Mouse (Mus musculus) ovary, postnatal 14 days (tissue): ENCODE data around the gene Cmtm5.
A peak's percentile ranks its signal among the peaks of the same experiment; 100 is the strongest.

Experiments used
- DNase-seq: peaks from one replicate; pipeline ENCODE4 v3.0.0; 2022; ENCODE audit warnings: low spot score

Cmtm5 gene

DNA sequence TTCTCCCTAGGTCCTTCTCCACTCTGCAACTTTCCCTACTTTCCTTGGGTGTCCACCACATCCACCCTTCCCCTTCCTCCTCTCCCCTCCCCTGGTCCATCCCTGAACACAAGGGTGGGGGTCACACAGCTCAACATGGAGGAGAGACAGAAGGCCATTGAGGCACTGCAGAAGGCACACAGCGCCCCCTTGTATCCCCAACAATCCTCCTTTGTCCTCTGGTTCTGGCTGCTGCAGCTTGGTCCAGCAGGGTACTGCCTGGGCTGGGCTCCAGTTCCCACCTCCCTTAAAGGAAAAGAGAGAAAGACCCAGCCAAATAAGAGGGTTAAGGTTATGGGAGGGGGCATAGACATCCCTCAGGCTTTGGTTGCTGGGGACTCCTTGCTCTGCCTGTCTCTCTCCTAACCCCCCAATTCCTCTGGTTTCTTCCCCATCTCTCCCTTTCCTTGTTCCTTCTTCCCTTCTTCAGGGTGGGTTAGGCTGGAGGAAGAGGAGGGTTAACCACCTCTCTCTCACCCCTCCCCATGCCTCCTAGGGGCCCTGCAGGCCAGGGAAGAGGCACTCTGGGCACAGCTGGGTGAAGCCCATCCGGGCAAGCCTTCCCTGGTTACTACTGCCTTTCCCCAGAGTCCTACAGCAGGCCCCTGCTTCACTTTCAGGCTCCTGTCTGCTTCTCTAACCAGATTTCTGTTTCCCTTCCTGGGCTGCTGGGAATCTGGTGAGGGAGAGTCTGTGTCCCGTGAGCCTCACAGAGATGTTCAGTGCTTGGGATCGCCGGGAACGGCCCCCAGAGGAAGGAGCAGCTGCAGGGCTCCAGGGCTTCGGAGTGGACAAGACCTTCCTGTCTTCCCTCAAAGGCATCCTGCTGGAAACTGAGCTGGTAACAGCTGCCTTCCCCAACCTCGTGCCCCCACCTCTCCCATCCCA lies at the start of gene Cmtm5:
Cmtm5 (plus strand) TSS at position 358 of the 927 bp plus-strand sequence.
- no peak for DNase-seq

DNA sequence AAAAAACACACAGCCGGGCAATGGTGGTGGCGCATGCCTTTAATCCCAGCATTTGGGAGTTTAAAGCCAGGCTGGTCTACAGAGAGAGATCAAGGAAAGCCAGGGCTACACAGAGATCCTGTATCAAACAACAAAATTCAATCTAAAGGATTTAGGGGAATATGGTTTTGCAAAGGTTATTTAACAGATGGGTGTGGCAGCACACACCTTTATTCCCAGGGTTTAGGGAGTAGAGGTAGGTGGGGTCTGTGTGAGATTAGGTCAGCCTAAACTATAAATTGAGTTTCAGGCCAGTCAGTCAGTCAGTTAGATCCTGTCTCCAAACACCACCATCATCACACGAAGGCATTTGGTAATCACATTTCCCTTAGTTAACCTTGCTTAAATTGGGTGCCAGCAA lies 43.9 kb upstream of the Cmtm5 start, which contains the start of gene Pabpn1:
Pabpn1 (plus strand) TSS at position 301 of the 400 bp plus-strand sequence.
- DNase-seq = no peak

GRCm38 (mm10) chr14:54893651-54894181 lies 42.3 kb upstream of the Cmtm5 start:
- DNase-seq = peak; percentile 95

GRCm38 (mm10) chr14:54894296-54895151 lies 41.5 kb upstream of the Cmtm5 start:
- peak; percentile 49 for DNase-seq

DNA sequence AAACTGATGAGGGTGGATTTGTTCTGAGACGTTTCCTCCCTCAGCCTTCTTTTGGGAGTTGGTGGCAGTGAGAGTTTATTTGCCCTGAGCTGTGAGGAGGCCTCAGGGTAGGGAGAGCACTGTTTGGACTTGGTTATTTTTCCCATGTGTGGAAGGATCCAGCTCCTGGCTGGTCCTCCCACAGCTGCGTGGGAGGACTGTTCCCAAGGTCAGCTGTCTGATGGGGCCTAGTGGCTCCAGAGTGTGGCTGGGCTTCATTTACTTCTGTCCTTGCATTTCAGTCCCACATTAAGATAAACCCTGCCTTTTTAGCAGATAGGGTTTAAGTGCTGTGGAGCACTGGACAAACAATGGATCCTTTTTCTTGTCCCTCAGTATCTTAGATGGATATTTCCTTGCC lies 38.6 kb upstream of the Cmtm5 start:
- no peak for DNase-seq

DNA sequence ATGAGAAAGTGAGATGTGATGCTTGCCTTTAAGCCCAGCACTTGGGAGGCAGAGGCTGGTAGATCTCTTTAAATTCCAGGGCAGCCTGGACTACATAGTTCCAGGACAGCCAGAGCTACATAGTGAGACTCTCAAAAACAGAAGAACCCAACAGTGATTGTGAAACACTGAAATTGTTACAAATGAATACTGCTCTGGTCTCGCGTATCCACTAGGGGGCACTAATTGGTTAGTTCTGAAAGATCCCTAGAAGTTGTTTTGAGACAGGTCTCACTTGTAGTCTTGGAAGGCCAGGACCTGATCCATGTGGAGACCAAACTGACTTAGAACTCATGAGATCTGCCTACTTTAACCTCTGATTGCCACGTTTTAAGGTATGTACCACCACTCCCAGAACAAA lies 35.7 kb upstream of the Cmtm5 start:
- DNase-seq = peak; percentile 63

DNA sequence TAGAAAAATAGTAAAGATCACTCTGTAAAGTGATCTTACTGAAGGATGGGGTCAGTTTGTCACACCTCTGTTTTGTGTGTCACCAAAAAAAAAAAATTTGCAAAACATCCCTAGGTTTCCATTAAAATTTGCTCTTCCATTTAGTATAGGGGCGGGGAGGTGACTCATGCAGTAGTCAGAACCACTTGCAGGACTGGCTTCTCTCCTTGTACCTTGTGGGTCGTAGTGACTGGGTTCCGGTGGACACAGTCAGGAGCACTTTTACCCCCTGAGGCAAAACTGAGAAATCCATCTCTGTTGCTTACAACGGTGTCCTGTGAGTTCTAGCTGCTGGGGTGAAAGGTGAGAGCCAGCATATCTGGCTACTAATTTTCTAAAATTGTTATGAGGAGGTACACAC lies 32.4 kb upstream of the Cmtm5 start:
- DNase-seq = no peak

DNA sequence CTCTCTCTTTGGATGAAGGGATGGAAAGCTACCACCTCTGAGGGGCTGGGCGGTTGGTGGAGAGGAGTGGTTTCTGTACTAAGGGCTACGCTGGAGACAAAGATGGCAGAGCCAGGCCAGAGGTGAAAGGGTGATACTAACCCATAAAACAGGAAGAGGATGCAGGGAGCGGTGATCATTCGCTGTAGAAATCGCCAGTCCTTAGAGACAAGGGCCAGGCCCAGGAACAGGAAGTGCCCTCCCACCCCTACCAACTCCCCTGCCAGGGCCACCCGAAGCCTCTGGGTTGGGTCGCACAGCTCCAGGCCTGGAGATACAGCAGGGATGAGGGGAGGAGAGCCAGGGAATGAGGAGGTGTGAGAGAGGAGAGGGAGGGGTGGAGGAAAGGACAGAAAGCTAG lies 27.4 kb upstream of the Cmtm5 start:
- no peak for DNase-seq

DNA sequence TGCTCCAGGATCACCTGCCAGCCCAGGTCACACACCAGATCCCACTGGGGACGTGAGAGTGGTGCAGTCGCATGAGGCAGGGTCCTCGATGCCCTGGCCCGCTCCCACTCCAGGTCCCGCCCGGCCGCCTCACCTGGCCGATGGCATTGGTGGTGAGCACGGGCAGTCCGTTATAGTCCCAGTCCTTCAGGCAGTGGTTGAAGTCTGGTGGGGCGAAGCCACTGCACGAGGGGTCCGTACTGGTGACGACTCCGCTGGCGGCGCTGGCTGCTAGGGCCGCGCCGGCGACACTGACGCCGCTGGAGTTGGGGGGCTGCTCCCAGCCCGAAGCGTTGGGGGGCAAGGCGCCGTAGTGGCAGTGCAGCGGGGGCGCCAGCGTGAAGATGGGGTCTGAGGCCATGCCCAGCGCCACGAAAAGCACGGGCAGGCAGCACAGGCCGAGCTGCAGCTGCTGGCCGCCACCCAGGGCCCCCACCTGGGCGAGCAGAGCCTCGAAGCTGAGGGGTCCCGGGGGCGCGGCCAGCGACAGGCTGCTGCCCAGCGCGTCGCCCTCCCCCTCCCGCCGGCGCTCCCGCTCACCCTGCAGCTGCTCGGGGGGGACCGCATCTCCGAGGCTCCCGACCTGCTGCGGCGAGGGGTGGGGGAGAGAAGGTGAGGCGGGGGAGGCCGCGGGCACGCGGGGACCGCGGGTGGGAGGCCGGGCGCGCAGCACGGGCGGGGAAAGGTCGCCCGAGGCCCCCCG lies 23.8 kb upstream of the Cmtm5 start:
- no peak for DNase-seq

DNA sequence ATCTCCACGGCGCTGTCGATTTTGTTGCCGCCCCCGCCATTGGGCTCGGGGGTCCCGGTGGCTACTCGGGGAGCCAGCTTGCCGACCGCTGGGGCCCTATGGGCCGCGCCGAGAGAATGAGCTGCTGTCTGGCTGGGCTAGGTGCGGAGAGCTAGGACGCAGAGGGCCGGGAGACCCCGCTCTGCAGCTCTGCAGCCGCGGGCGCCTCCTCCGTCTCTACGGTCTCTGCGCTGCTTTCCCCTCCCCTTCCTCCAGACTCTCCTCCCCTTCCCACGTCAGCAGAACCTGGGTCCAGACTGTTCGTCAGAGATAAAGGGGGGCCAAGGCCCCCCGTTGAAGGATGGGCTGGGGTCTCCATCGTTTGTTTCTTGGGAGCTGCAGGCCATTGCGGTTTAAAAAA lies 23.2 kb upstream of the Cmtm5 start, which contains the start of gene Slc22a17:
Slc22a17 (minus strand) TSS at position 247 of the 400 bp plus-strand sequence.
- DNase-seq = peak; percentile 69

- DNase-seq = no peak
Observed at GRCm38 (mm10) chr14:54913343-54913742, 22.7 kb upstream of the Cmtm5 start.

DNA sequence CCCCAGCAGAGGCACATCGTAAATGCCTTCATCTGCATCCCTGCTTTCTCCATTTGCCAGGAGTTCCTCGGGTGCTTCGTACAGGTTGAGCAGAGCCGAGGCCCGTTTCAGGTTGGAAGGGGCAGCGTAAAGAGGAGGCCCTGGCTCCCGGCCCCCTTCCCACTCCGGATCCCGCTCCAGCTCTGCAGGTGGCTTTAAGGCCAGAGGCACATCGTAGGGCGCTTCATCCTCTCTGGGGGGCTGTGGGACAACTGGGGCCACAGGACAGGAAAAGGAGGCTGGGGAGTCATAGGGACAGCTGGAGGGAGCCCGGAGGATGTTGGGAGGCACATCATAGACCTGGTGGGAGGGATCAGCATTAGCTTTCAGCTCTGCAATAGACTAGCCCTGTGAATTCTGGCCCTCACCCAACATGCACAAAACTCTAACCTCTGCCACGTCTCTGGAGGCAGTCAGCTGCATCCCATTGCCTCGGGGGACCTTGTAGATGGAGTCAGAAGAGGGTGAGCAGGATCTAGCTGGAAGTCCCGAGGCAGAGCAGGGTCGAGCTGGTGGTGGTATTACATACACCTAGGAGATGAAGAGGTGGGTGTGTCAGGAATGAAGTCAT lies 15.9 kb upstream of the Cmtm5 start:
- no peak for DNase-seq

DNA sequence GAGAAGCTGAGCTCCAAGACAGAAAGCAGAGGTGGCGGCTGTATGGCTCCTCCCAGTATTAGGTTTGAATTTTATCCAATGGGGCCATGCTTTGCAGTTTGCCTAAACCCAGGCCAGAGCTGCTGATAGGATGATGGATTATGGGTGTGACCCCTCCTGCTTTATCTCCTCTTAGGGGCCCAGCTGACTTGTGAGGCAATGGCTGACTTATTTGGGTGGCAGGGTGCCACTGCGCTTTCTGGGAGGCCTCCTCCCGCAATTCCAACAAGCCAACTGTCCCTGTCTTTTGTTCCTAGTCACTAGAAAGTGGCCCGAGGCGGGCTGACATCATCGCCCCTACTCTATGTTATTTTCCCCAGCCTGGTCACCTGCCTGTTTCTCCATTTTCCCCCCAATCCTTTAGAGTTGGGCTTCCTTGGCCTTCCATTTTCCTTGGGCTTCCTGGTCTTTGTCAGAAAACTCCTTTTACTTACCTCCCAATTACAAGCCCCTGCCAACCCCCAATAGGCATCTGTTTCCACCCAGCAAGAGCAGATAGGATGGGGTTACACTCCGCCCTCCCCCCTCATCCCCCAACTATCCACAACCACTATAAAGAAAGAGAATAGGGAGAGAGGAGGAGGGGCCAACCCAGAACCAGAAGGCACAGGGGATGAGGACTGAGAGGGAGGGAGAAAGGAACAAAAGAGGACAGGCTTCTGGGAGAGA lies 11.3 kb upstream of the Cmtm5 start:
- DNase-seq = peak; percentile 64

DNA sequence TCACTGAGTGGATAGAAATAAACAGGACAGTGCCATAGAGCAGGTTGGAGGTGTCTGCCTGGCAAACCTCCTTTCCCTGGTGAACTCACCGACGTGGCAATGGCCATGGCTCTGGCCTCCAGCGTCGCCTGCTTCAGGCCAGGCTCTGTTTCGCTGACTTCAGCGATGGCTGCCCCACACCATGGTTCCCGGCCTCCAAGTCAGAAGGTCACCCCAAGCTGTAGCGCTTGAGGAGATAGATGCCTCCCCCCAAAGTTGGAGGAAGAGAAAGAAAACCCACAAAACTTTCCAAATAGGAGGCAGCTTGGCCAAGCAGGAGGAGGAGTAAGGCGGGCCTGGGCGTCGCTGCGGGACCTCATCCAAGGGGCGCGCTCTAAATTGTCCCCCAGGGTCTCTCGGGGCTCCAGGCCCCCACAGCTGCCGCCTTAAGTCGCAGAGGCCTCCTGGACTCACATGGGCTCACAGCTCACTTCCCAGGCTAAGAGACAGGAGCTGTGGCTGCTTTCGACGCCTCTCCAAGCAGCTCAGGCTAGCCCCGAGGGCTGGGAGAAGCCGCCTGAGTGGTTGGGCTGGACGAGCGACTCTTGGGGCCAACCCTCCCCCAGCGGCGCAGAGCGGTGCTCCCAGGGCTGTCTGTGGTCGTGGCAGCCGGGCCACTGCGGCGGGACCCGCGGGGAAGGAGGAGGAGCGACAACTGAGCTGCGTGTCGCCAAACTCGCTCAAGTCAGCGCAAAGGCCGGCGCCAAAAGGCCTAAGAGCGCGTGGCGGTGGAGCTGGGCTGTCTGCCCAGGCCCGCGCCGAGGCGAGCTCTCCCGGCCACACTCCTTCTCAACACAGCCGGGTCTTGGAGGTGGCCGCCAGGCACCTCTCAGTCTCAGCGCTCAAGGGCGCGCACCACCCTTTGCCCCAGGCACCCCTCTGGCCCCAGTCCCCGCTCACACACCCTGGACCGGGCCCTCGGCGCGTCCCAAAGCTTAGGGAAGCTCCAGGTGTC lies 10.4 kb upstream of the Cmtm5 start, which contains the start of gene Efs:
Efs (minus strand) TSS at position 778 of the 994 bp plus-strand sequence.
- peak; percentile 60 for DNase-seq

DNA sequence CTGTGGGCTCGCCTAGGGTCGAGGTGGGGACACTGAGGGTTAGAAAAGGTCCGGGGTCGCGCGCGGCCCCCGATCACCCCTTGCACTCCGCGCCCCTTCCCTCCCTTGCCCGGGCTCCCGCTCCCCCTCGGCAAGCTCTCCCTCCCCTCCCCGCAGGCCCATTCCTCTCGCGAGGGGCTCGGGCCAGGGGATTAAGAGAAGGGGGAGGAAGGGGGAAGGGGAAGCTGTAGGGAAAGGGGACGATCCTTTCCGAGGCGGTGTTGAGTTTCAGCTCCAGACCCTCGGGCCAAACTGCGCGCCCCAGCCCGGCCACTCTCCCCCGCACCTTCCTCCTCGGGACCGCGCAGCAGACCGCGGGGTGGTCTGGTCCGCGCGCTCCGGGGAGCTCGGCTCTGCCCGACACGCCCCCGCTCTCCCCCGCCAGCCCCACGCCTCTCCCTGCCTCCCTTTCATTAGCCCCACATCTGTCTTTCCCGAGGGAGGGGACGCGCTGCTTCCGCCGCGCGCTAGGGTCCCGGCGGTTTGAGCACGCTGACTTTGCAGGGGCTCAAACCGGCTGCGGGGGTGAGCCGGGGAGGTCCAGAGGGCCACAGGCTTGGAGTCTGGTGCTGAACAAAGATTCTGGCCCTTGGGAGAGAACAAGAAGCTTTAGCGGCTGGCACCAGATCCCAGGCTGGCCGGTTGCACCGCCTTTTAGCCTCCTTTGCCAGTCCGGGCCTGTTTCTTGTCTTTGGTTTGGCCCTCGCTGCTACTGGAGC lies 9.5 kb upstream of the Cmtm5 start:
- DNase-seq = peak; percentile 78

GRCm38 (mm10) chr14:54927296-54927695 lies 8.8 kb upstream of the Cmtm5 start:
- no peak for DNase-seq

GRCm38 (mm10) chr14:54929801-54930200 lies 6.3 kb upstream of the Cmtm5 start:
- no peak for DNase-seq

GRCm38 (mm10) chr14:54930431-54930830 lies 5.6 kb upstream of the Cmtm5 start:
- peak; percentile 54 for DNase-seq
